Mouse (Mus musculus) cortical plate, adult 2 months (tissue): ENCODE measurements around the gene Pole3.

Experiments used
- CTCF ChIP-seq: fragments of 200-500 bp; IDR thresholded peaks from 2 replicates; pipeline ENCODE4 v1.5.1; 2011; ENCODE audit warnings: mild to moderate bottlenecking, control low read depth, low read length; ENCODE audit not compliant: insufficient read depth; ENCODE audit errors: extremely low read depth
- POLR2A ChIP-seq: fragments of 200-500 bp; IDR thresholded peaks from 2 replicates; pipeline ENCODE4 v1.6.1; 2011; ENCODE audit warnings: mild to moderate bottlenecking, low read length, control low read depth; ENCODE audit not compliant: insufficient read depth; ENCODE audit errors: extremely low read depth

GRCm38 (mm10) chr4:62480709-62481605, 43.9 kb downstream of the Pole3 start:
- TF ChIP-seq POLR2A (no peak), CTCF (no peak)
